Mouse (Mus musculus): ENCODE results near the gene Lysmd3.

- TF ChIP-seq CTCF (IDR thresholded peaks at IDR 0.05; ENCODE audit: low read depth) (no peak), EP300 (optimal IDR thresholded peaks at IDR 0.05) (no peak)
Observed at GRCm38 (mm10) chr13:81711546-81712371, 54.3 kb downstream of the Lysmd3 start.
